Mouse (Mus musculus) liver, embryonic 15.5 days (tissue): ENCODE data around the gene Csrnp2. TPM values are rescaled to one million over a fixed set of nuclear protein-coding genes. Genes with fewer than 3 reads are reported as not detected.

Experiments used
- ATAC-seq: fragments of 200-750 bp; cut with Nextera tagmentation; 2 replicates; pipeline ENCODE4 v1.8.0; 2017; ENCODE audit warnings: moderate number of reproducible peaks, mild to moderate bottlenecking, moderate library complexity; ENCODE audit not compliant: insufficient read depth
- H3K27ac ChIP-seq: fragments of 300-500 bp; sonication (generic); replicated peaks from 2 replicates; pipeline ENCODE4 v1.5.1; 2015; ENCODE audit warnings: mild to moderate bottlenecking, inconsistent platforms
- H3K27me3 ChIP-seq: fragments of 300-500 bp; sonication (generic); 2 replicates; pipeline ENCODE4 v1.6.1; 2015; ENCODE audit warnings: mild to moderate bottlenecking, inconsistent platforms
- H3K36me3 ChIP-seq: fragments of 300-500 bp; sonication (generic); replicated peaks from 2 replicates; pipeline ENCODE4 v1.6.1; 2015; ENCODE audit warnings: moderate library complexity, mild to moderate bottlenecking, inconsistent platforms
- H3K4me1 ChIP-seq: fragments of 300-500 bp; sonication (generic); replicated peaks from 2 replicates; pipeline ENCODE4 v1.6.1; 2015; ENCODE audit warnings: inconsistent platforms
- H3K4me2 ChIP-seq: fragments of 300-500 bp; sonication (generic); 2 replicates; pipeline ENCODE4 v1.6.1; 2015; ENCODE audit warnings: moderate library complexity, mild to moderate bottlenecking, inconsistent platforms
- H3K4me3 ChIP-seq: fragments of 300-500 bp; sonication (generic); replicated peaks from 2 replicates; pipeline ENCODE4 v1.5.1; 2015; ENCODE audit warnings: mild to moderate bottlenecking, inconsistent platforms
- H3K9ac ChIP-seq: fragments of 300-500 bp; sonication (generic); 2 replicates; pipeline ENCODE4 v1.6.1; 2015; ENCODE audit warnings: moderate library complexity, mild to moderate bottlenecking, inconsistent platforms
- H3K9me3 ChIP-seq: fragments of 300-500 bp; sonication (generic); replicated peaks from 2 replicates; pipeline ENCODE4 v1.6.1; 2016; ENCODE audit warnings: inconsistent platforms
- WGBS: fragments of 180-500 bp; shearing (Covaris S2); methylation state at CpG from one replicate; pipeline ENCODE4 v1.1.7; 2015; ENCODE audit warnings: mixed read lengths; ENCODE audit not compliant: insufficient replicate concordance; 5-methylcytosine and 5-hydroxymethylcytosine counted together
- polyA plus RNA-seq: library from polyadenylated mRNA; unstranded; fragments of >200 nt; fragmentation: Nextera tagmentation; extraction: Ambion mirVana; gene quantifications from 2 replicates; pipeline ENCODE4 v1.2.1, GENCODE M21; 2015

Csrnp2 gene
- polyA plus RNA-seq, 1 experiment from 2014 or later: 0.81 TPM

- H3K27me3 ChIP-seq: peaks cover 9% of the 10 kb centered on the region; the same call in 1 of the 2 replicates
- no peaks in the 10 kb centered on the region for H3K36me3 ChIP-seq
- peaks cover 28% of the 10 kb centered on the region for H3K4me1 ChIP-seq
- no peak overlapping the region for H3K4me3 ChIP-seq
- H3K9ac ChIP-seq: no peak overlapping the region
- no peaks in the 10 kb centered on the region for H3K9me3 ChIP-seq
- H3K4me2 ChIP-seq: no peak overlapping the region
- 34% methylated on average over 10 of the region's 10 CpGs for WGBS
- no peak for ATAC-seq
- no peak overlapping the region for H3K27ac ChIP-seq
Measured at GRCm38 (mm10) chr15:100458055-100458454, 37.2 kb downstream of the Csrnp2 start.

- Histone ChIP-seq H3K27ac (no peak overlapping the region), H3K4me3 (no peak overlapping the region), H3K4me1 (peaks cover 28% of the 10 kb centered on the region), H3K9me3 (no peaks in the 10 kb centered on the region), H3K9ac (peak overlapping the region; percentile 25; the same call in 1 of the 2 replicates), H3K36me3 (no peaks in the 10 kb centered on the region), H3K27me3 (peaks cover 9% of the 10 kb centered on the region; the same call in 1 of the 2 replicates), H3K4me2 (peak overlapping the region; percentile 54)
- WGBS: 4% methylated on average over 17 of the region's 17 CpGs
- ATAC-seq: peak; percentile 49
Measured at GRCm38 (mm10) chr15:100457340-100457739, 37.9 kb downstream of the Csrnp2 start.

- Histone ChIP-seq H3K9ac (no peak overlapping the region), H3K4me1 (peaks cover 25% of the 10 kb centered on the region), H3K4me3 (no peak overlapping the region), H3K36me3 (no peaks in the 10 kb centered on the region), H3K27ac (no peak overlapping the region), H3K9me3 (no peaks in the 10 kb centered on the region), H3K27me3 (peaks cover 9% of the 10 kb centered on the region; the same call in 1 of the 2 replicates), H3K4me2 (no peak overlapping the region)
- ATAC-seq: no peak
- 63% methylated on average over 7 of the region's 7 CpGs for WGBS
Measured at GRCm38 (mm10) chr15:100456356-100456991, 38.8 kb downstream of the Csrnp2 start.

GRCm38 (mm10) chr15:100452486-100452885 lies 42.8 kb downstream of the Csrnp2 start:
- Histone ChIP-seq H3K9ac (no peak overlapping the region), H3K4me2 (no peak overlapping the region), H3K36me3 (no peaks in the 10 kb centered on the region), H3K27ac (no peak overlapping the region), H3K4me1 (peaks cover 5% of the 10 kb centered on the region), H3K27me3 (no peaks in the 10 kb centered on the region), H3K4me3 (no peak overlapping the region), H3K9me3 (no peaks in the 10 kb centered on the region)
- ATAC-seq: no peak
- WGBS: 66% methylated on average over 11 of the region's 11 CpGs

GRCm38 (mm10) chr15:100451245-100451644 lies 44.0 kb downstream of the Csrnp2 start:
- no peaks in the 10 kb centered on the region for H3K9me3 ChIP-seq
- no peaks in the 10 kb centered on the region for H3K36me3 ChIP-seq
- ATAC-seq: no peak
- no peak overlapping the region for H3K4me3 ChIP-seq
- WGBS: 73% methylated on average over 16 of the region's 16 CpGs
- no peak overlapping the region for H3K4me2 ChIP-seq
- no peaks in the 10 kb centered on the region for H3K27me3 ChIP-seq
- H3K27ac ChIP-seq: no peak overlapping the region
- H3K4me1 ChIP-seq: no peaks in the 10 kb centered on the region
- H3K9ac ChIP-seq: no peak overlapping the region

GRCm38 (mm10) chr15:100449495-100449894 lies 45.8 kb downstream of the Csrnp2 start:
- no peaks in the 10 kb centered on the region for H3K27me3 ChIP-seq
- H3K4me3 ChIP-seq: no peak overlapping the region
- no peaks in the 10 kb centered on the region for H3K9me3 ChIP-seq
- no peaks in the 10 kb centered on the region for H3K36me3 ChIP-seq
- H3K9ac ChIP-seq: no peak overlapping the region
- ATAC-seq: no peak
- H3K27ac ChIP-seq: no peak overlapping the region
- 80% methylated on average over 3 of the region's 3 CpGs for WGBS
- no peaks in the 10 kb centered on the region for H3K4me1 ChIP-seq
- H3K4me2 ChIP-seq: no peak overlapping the region

GRCm38 (mm10) chr15:100448572-100448971 lies 46.7 kb downstream of the Csrnp2 start:
- no peaks in the 10 kb centered on the region for H3K36me3 ChIP-seq
- 66% methylated on average over 4 of the region's 4 CpGs for WGBS
- ATAC-seq: no peak

GRCm38 (mm10) chr15:100446887-100447286 lies 48.4 kb downstream of the Csrnp2 start:
- ATAC-seq: no peak
- H3K27me3 ChIP-seq: no peaks in the 10 kb centered on the region
- no peak overlapping the region for H3K4me3 ChIP-seq
- no peak overlapping the region for H3K9ac ChIP-seq
- no peaks in the 10 kb centered on the region for H3K9me3 ChIP-seq
- WGBS: 7% methylated on average over 2 of the region's 2 CpGs
- H3K36me3 ChIP-seq: no peaks in the 10 kb centered on the region
- peaks cover 15% of the 10 kb centered on the region for H3K4me1 ChIP-seq
- H3K27ac ChIP-seq: no peak overlapping the region
- H3K4me2 ChIP-seq: no peak overlapping the region

More at GRCm38 (mm10) chr15:100448572-100448971, 46.7 kb downstream of the Csrnp2 start:
- Histone ChIP-seq H3K4me3 (no peak overlapping the region), H3K27ac (no peak overlapping the region; the same call in 1 of the 2 replicates), H3K4me1 (peaks cover 8% of the 10 kb centered on the region), H3K27me3 (no peaks in the 10 kb centered on the region), H3K9ac (no peak overlapping the region), H3K4me2 (no peak overlapping the region), H3K9me3 (no peaks in the 10 kb centered on the region)

GRCm38 (mm10) chr15:100443126-100443922 lies 52.0 kb downstream of the Csrnp2 start:
- H3K4me1 ChIP-seq: peaks cover 15% of the 10 kb centered on the region
- peak overlapping the region; percentile 77 for H3K4me2 ChIP-seq
- WGBS: under 1% methylated on average over 31 of the region's 31 CpGs
- no peaks in the 10 kb centered on the region for H3K36me3 ChIP-seq
- peak overlapping the region; percentile 59 for H3K9ac ChIP-seq
- no peaks in the 10 kb centered on the region for H3K27me3 ChIP-seq
- ATAC-seq: peak; percentile 90
- H3K9me3 ChIP-seq: no peaks in the 10 kb centered on the region
- peak overlapping the region; percentile 62 for H3K4me3 ChIP-seq
- peak overlapping the region; percentile 78 for H3K27ac ChIP-seq

- no peak overlapping the region for H3K9ac ChIP-seq
- no peaks in the 10 kb centered on the region for H3K9me3 ChIP-seq
- no peaks in the 10 kb centered on the region for H3K27me3 ChIP-seq
- H3K27ac ChIP-seq: peak overlapping the region; percentile 16; the same call in 1 of the 2 replicates
- H3K4me2 ChIP-seq: no peak overlapping the region
- ATAC-seq: no peak
- H3K4me1 ChIP-seq: peaks cover 33% of the 10 kb centered on the region
- H3K36me3 ChIP-seq: no peaks in the 10 kb centered on the region
- WGBS: 66% methylated on average over 10 of the region's 10 CpGs
- no peak overlapping the region for H3K4me3 ChIP-seq
Measured at GRCm38 (mm10) chr15:100436518-100436917, 58.8 kb downstream of the Csrnp2 start.

- no peaks in the 10 kb centered on the region for H3K36me3 ChIP-seq
- H3K4me1 ChIP-seq: peaks cover 33% of the 10 kb centered on the region
- no peak overlapping the region for H3K9ac ChIP-seq
- 0 out of 2 replicates have a peak overlapping the region, but pooled peaks have one; percentile 16 for H3K27ac ChIP-seq
- no peak overlapping the region for H3K4me2 ChIP-seq
- H3K9me3 ChIP-seq: no peaks in the 10 kb centered on the region
- H3K4me3 ChIP-seq: no peak overlapping the region
- H3K27me3 ChIP-seq: no peaks in the 10 kb centered on the region
- no peak for ATAC-seq
- 43% methylated on average over 4 of the region's 4 CpGs for WGBS
Measured at GRCm38 (mm10) chr15:100436112-100436511, 59.2 kb downstream of the Csrnp2 start.
